Mouse (Mus musculus): ENCODE measurements around the gene Smpd1. TPM values are rescaled to one million over a fixed set of nuclear protein-coding genes. Genes with fewer than 3 reads are reported as not detected.

Gene Smpd1
- polyA plus RNA-seq, 1 experiment: 28.0 TPM

- TF ChIP-seq CTCF (IDR thresholded peaks at IDR 0.05; ENCODE audit: low read depth, low read length) (no peak), POLR2A (IDR thresholded peaks at IDR 0.05; ENCODE audit: borderline replicate concordance, low read depth, low read length) (no peak)
- Histone ChIP-seq H3K4me1 (ENCODE audit: control insufficient read depth, insufficient read depth, low read length) (peaks cover 4% of the 10 kb centered on the region; the same call in 1 of the 2 replicates), H3K27ac (ENCODE audit: insufficient read depth, low read depth, low read length) (no peak overlapping the region), H3K4me3 (ENCODE audit: insufficient read depth, low read length) (no peak overlapping the region)
Measured at GRCm38 (mm10) chr7:105557671-105558070, 3.5 kb downstream of the Smpd1 start.

GRCm38 (mm10) chr7:105559016-105559415 lies 4.9 kb downstream of the Smpd1 start:
- Histone ChIP-seq H3K27ac (ENCODE audit: insufficient read depth, low read depth, low read length) (no peak overlapping the region), H3K4me3 (ENCODE audit: insufficient read depth, low read length) (no peak overlapping the region), H3K4me1 (ENCODE audit: control insufficient read depth, insufficient read depth, low read length) (no peaks in the 10 kb centered on the region)
- no peak for TF ChIP-seq CTCF (IDR thresholded peaks at IDR 0.05; ENCODE audit: low read depth, low read length)
- no peak for TF ChIP-seq POLR2A (IDR thresholded peaks at IDR 0.05; ENCODE audit: borderline replicate concordance, low read depth, low read length)

- no peak overlapping the region for H3K27ac ChIP-seq (ENCODE audit: insufficient read depth, low read depth, low read length)
- TF ChIP-seq CTCF (IDR thresholded peaks at IDR 0.05; ENCODE audit: low read depth, low read length) (no peak), POLR2A (IDR thresholded peaks at IDR 0.05; ENCODE audit: borderline replicate concordance, low read depth, low read length) (no peak)
- no peaks in the 10 kb centered on the region for H3K4me1 ChIP-seq (ENCODE audit: control insufficient read depth, insufficient read depth, low read length)
- H3K4me3 ChIP-seq (ENCODE audit: insufficient read depth, low read length): no peak overlapping the region
Measured at GRCm38 (mm10) chr7:105562317-105562716, 8.2 kb downstream of the Smpd1 start.

GRCm38 (mm10) chr7:105563367-105563766 lies 9.2 kb downstream of the Smpd1 start:
- Histone ChIP-seq H3K27ac (ENCODE audit: insufficient read depth, low read depth, low read length) (no peak overlapping the region), H3K4me1 (ENCODE audit: control insufficient read depth, insufficient read depth, low read length) (no peaks in the 10 kb centered on the region), H3K4me3 (ENCODE audit: insufficient read depth, low read length) (no peak overlapping the region)
- no peak for TF ChIP-seq CTCF (IDR thresholded peaks at IDR 0.05; ENCODE audit: low read depth, low read length)
- no peak for TF ChIP-seq POLR2A (IDR thresholded peaks at IDR 0.05; ENCODE audit: borderline replicate concordance, low read depth, low read length)

- no peak overlapping the region for H3K4me3 ChIP-seq (ENCODE audit: insufficient read depth, low read length)
- no peak overlapping the region for H3K27ac ChIP-seq (ENCODE audit: insufficient read depth, low read depth, low read length)
- TF ChIP-seq CTCF (IDR thresholded peaks at IDR 0.05; ENCODE audit: low read depth, low read length) (no peak), POLR2A (IDR thresholded peaks at IDR 0.05; ENCODE audit: borderline replicate concordance, low read depth, low read length) (no peak)
- no peaks in the 10 kb centered on the region for H3K4me1 ChIP-seq (ENCODE audit: control insufficient read depth, insufficient read depth, low read length)
Measured at GRCm38 (mm10) chr7:105565071-105565836, 11.1 kb downstream of the Smpd1 start.

GRCm38 (mm10) chr7:105568583-105568982 lies 14.4 kb downstream of the Smpd1 start:
- Histone ChIP-seq H3K4me3 (ENCODE audit: insufficient read depth, low read length) (no peak overlapping the region), H3K4me1 (ENCODE audit: control insufficient read depth, insufficient read depth, low read length) (no peaks in the 10 kb centered on the region)
- TF ChIP-seq POLR2A (IDR thresholded peaks at IDR 0.05; ENCODE audit: borderline replicate concordance, low read depth, low read length) (no peak), CTCF (IDR thresholded peaks at IDR 0.05; ENCODE audit: low read depth, low read length) (no peak)

GRCm38 (mm10) chr7:105568988-105569471 lies 14.9 kb downstream of the Smpd1 start:
- Histone ChIP-seq H3K27ac (ENCODE audit: insufficient read depth, low read depth, low read length) (no peak overlapping the region), H3K4me1 (ENCODE audit: control insufficient read depth, insufficient read depth, low read length) (no peaks in the 10 kb centered on the region), H3K4me3 (ENCODE audit: insufficient read depth, low read length) (no peak overlapping the region)
- TF ChIP-seq CTCF (IDR thresholded peaks at IDR 0.05; ENCODE audit: low read depth, low read length) (no peak), POLR2A (IDR thresholded peaks at IDR 0.05; ENCODE audit: borderline replicate concordance, low read depth, low read length) (no peak)

More at GRCm38 (mm10) chr7:105568583-105568982, 14.4 kb downstream of the Smpd1 start:
- H3K27ac ChIP-seq (ENCODE audit: insufficient read depth, low read depth, low read length): no peak overlapping the region

GRCm38 (mm10) chr7:105569512-105570496 lies 15.6 kb downstream of the Smpd1 start:
- TF ChIP-seq POLR2A (IDR thresholded peaks at IDR 0.05; ENCODE audit: borderline replicate concordance, low read depth, low read length) (no peak), CTCF (IDR thresholded peaks at IDR 0.05; ENCODE audit: low read depth, low read length) (no peak)
- Histone ChIP-seq H3K4me1 (ENCODE audit: control insufficient read depth, insufficient read depth, low read length) (no peaks in the 10 kb centered on the region), H3K4me3 (ENCODE audit: insufficient read depth, low read length) (no peak overlapping the region), H3K27ac (ENCODE audit: insufficient read depth, low read depth, low read length) (no peak overlapping the region)

GRCm38 (mm10) chr7:105570756-105571155 lies 16.6 kb downstream of the Smpd1 start:
- TF ChIP-seq POLR2A (IDR thresholded peaks at IDR 0.05; ENCODE audit: borderline replicate concordance, low read depth, low read length) (no peak), CTCF (IDR thresholded peaks at IDR 0.05; ENCODE audit: low read depth, low read length) (no peak)
- H3K4me3 ChIP-seq (ENCODE audit: insufficient read depth, low read length): no peak overlapping the region
- no peak overlapping the region for H3K27ac ChIP-seq (ENCODE audit: insufficient read depth, low read depth, low read length)
- no peaks in the 10 kb centered on the region for H3K4me1 ChIP-seq (ENCODE audit: control insufficient read depth, insufficient read depth, low read length)
